Mouse (Mus musculus): ENCODE measurements around the gene Fstl4.
"Not testable (repeated sequence)": the region's sequence is repeated elsewhere in the genome, so short reads cannot be mapped to it uniquely, and the experiment has no call there.

Gene Fstl4

DNA sequence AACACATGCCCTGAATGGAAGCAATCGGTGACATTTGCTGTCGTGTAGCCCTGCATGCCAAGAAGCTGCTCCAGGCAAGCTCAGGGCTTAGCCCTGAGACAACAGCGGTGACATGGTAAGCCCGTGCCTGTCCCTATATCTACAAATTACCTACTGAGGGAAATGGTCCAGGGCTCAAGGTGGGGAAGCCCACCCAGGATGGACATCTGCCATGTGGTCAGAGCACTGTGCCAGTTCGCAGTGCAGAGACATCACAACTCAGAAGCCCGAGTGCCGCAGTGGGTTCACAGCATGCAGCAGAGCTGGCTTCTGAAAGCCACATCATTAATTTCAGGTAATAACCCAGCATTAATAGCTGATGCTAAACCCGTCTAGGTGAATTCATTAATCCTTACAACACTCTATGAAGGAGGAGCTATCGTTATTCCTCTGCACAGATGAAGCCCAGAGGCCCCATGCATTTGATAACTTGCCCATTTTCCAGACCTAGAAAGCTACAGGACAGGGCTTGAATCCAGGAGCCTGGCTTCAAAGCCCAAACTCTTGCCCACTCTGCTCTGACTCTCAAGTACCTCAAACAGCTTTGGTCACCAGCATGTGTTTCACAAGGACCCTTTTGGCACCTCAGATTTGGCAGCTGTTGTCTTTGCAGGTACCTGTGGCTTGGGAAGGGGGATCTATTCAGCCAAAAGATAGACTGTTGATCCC, 321.6 kb downstream of the Fstl4 start:
- in situ Hi-C loops (cut with MboI): no loop called here

GRCm38 (mm10) chr11:53087896-53088295, 323.5 kb downstream of the Fstl4 start:
- in situ Hi-C loops (cut with MboI): not testable (repeated sequence)

GRCm38 (mm10) chr11:53091596-53091995, 327.2 kb downstream of the Fstl4 start:
- in situ Hi-C loops (cut with MboI): no loop called here

- in situ Hi-C loops (cut with MboI): no loop called here
Observed at GRCm38 (mm10) chr11:53096871-53097270, 332.4 kb downstream of the Fstl4 start.

DNA sequence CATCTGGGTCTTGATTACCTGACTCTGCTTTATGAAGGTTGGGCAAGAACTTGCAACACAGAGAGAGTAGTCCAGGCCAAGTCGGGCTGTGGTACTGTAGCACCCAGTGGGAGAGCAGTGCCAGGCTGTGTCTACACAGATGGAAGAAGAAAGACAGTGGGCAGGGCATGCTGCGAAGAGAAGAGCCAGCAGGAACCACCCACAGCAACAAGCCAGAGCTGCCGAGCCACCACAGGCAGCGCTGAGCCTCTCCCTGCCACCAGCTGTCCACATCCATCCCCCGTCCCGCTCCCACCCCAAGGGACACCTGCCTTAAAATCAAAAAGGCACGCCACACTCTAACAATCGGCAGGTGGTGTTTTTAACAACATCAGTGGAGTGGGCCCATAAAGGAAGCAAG, 332.9 kb downstream of the Fstl4 start:
- in situ Hi-C loops (cut with MboI): no loop called here

DNA sequence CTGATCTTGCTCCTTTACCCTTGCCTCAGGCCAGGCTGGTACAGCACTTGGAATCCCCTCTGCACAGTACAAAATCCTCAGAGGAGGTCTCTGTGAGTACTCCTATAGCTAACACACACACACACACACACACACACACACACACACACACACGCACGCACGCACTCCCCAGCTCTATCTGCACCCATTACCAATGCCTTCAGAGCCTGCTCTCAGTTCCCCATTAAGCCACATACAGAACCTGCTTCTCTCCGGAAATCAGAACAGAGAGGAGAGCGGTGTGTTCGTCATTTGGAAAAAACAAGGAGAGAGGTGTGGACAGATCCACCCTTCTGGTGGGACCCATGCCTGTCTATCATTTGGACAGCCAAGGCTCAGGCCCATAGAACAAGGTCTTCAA, 333.4 kb downstream of the Fstl4 start:
- in situ Hi-C loops (cut with MboI): no loop called here

GRCm38 (mm10) chr11:53098780-53099198, 334.4 kb downstream of the Fstl4 start:
- in situ Hi-C loops (cut with MboI): no loop called here

- in situ Hi-C loops (cut with MboI): no loop called here
Observed at GRCm38 (mm10) chr11:53099322-53099721, 334.9 kb downstream of the Fstl4 start.

DNA sequence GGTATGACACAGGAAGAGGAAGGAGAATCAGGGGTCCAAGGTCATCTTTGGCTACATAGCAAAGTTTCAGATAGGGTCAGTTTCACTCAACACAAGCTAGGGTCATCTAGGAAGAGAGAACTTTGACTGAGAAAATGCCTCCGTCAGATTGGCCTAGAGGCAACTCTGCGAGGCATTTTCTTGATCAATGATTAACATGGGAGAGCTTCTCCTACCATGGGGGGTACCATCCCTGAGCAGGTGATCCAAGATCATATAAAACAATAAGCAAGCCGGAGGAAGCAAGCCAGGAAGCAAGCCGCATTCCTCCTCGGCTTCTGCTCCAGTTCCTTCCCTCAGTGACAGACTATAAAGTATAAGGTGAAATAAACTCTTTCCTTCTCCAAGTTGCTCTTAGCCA, 337.3 kb downstream of the Fstl4 start:
- in situ Hi-C loops (cut with MboI): no loop called here

DNA sequence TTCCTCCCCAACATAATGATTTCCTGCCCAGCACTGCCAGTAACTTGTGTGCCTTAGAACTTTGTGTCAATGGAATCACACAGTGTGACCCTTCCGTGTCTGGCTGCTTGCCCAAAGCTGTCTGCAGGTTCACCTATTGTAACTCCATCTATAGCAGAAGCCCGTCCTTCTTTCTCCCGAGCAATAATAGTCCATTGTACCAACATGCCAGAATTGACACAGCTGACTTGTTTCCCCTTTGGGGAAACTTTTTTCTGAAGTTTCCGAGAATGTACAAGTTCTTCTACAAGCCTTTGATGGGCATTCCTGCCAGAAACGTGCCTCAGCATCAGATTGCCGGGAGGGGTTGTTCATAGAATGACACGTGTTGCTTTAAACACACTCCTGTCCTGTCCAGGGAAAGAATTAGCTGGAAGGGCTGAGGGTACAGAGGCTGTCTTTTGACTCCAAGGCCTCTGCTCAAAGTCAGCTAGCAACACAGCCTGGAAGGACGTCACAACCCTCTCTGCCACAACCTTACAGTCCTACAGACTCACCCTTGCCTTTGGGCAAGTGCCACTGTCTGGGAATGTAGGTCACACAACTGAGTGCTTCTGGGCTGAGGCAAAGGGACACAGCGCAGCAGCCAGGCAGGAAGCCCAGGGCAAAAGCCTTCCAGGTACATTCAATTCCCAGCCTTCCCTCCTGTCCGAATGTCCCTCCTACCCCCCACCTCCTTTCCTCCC, 339.3 kb downstream of the Fstl4 start:
- in situ Hi-C loops (cut with MboI): no loop called here

DNA sequence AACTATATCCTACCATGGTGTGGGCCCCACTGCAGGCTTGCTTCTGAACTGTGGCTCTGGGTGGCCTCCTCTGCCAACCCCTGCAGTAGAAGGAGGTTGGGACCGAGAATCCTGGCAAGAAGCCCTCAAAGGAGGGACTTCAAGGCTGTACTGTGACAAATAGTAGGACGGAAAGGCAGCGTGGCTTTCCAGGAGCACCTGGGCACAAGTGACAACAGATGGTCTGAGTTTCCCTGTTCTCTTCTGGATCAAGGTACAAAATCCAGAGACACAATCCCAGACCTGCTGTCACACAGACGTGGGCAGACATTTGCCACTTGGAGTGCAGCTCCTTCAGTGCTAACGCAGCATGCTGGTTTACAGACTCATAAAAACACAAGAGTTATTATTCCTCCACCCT, 343.3 kb downstream of the Fstl4 start:
- in situ Hi-C loops (cut with MboI): no loop called here

DNA sequence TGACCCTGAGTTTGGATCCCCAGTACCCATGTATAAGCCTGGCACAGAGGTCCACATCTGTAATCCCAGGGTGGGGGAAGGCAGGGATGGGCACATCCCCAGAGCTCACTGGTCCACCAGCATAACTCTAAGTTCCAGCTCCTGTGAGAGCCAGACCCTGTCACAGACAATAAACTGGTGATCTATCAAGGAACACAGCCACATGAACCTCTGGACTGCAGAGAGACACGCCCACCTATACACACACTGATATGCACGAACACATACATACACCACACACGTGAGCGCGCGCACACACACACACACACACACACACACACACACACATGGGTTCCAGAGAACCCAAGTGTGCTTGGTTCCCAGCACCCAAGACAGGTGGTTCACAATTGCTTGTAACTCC, 344.4 kb downstream of the Fstl4 start:
- in situ Hi-C loops (cut with MboI): no loop called here

- in situ Hi-C loops (cut with MboI): no loop called here
Observed at GRCm38 (mm10) chr11:53109701-53110467, 345.4 kb downstream of the Fstl4 start.

DNA sequence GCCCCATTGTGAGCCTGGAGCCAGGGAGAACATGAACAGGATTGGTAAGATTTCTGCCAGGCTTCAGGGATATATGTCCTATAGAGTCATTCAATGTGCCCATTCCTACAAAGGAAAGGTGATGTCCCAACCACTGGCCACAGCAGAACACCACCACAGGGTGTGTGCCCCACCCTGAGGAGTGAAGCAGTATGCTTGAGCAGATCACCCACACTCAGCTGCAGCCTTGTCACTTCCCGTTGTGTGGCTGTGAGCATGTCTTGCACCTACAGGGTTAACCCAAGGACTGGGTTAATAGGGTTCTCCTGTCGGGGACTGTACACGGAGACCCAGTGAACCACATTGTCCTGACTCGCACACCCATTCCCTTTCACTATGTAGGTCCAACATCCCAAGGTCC, 351.3 kb downstream of the Fstl4 start:
- in situ Hi-C loops (cut with MboI): no loop called here

DNA sequence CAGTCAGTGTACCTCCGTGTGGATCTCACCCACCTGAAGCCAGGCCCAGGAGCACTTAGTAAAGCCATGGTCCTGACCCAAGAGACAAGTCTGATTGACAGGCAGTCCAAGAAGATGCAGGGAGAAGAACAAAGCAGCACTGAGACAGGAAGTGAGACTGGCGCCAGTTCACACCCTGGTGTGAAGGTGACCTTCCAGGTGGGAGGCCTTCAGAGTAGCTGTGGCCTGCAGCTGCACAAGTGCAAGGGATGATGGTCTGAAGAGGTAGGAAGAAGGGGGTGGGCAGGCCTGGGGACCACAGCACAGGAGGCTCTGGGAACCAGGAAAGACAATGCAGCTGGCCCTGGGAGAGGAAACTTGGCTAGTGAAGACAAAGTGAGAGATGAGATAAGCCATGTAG, 351.9 kb downstream of the Fstl4 start:
- in situ Hi-C loops (cut with MboI): no loop called here

- in situ Hi-C loops (cut with MboI): no loop called here
Observed at GRCm38 (mm10) chr11:53118226-53118965, 354.0 kb downstream of the Fstl4 start.

- in situ Hi-C loops (cut with MboI): no loop called here
Observed at GRCm38 (mm10) chr11:53119966-53120365, 355.5 kb downstream of the Fstl4 start.

DNA sequence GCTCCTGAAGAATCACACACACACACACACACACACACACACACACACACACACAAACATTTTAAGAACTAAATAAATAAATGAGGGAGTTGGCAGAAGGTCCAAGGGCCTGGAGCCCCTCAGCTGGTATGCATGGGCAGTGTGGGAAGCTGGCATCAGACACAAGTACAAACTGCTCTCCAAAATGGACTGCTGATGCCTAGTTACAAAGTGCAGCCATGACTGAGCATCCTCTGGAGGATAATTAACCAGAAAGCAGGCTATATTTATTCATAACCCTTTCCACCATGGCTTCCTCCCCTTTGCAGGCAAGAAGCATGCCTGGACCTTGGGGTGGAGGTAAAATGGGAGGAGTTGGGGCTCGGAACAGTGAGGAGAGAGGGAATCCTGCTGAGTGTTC, 356.8 kb downstream of the Fstl4 start:
- in situ Hi-C loops (cut with MboI): no loop called here

- in situ Hi-C loops (cut with MboI): no loop called here
Observed at GRCm38 (mm10) chr11:53124799-53125198, 360.4 kb downstream of the Fstl4 start.

- in situ Hi-C loops (cut with MboI): no loop called here
Observed at GRCm38 (mm10) chr11:53126660-53127059, 362.2 kb downstream of the Fstl4 start.

DNA sequence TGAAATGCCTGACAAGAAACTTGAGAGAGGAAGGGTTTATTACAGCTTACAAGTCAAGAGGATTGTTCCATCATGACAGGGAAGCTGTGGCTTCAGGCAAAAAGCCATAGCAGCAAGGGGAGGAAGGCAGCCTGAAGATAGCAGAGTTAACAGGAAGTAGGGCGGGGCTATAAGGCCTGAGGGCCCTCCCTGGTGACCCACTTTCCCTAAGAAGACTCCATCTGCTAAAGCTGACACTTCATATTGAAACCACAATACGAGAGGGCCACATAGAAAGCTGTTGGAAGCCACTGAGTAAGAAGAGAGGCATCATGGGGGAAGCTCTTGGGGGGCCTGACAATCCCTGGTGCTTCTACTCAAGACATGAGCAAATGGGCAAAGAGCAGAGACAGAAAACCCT, 364.2 kb downstream of the Fstl4 start:
- in situ Hi-C loops (cut with MboI): no loop called here

GRCm38 (mm10) chr11:53132406-53133035, 368.1 kb downstream of the Fstl4 start:
- in situ Hi-C loops (cut with MboI): no loop called here
